Mouse (Mus musculus): Measurements from ENCODE around the gene Lmx1a.

Gene Lmx1a

DNA sequence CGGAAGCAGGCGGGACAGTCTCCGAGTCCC is at the start of gene Lmx1a:
TSS of gene Lmx1a (plus strand) at position 6 of the 30 bp plus-strand sequence.
- POLR2A ChIA-PET, result no interaction called here
- CTCF ChIA-PET, result interaction anchor here in 1 of 4 experiments (1.1 kb wide), 1 partner anchor 239 kb away, joined by 3 read pairs; no protein-coding TSS in a partner anchor

DNA sequence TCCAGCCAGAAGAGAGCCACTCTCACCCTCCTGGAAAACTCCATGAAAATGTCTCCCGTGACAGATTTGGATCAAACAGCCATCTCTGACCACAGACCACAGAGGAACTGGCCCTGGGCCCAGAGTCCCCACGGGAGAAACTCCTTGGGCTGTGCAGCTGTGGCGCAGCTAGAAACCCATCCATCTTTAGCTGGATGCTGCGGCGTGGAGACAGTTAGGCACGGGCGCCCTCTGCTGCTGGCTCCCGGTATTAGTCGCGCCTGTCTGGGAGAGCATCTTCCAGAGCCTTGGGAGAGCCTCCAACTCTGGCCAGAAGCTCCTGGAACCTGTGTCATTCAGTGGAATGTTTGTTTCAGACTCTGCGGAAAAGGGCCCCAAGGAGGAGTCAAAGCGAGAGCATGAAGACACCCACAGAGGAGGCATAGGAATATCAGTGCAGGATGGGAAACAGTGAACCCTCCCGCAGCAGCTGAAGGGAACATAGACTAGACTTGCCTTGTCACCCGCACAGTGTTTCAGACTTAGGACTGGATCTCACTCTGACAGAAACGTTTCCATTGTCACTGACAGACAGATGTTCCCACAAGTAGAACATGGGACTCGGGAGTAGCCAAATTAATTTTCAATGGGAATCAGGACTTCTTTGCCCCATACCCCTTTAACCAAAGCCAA is 44.0 kb upstream of the Lmx1a start:
- ChIA-PET CTCF (interaction anchor here (0.5 to 3.5 kb wide), 79 partner anchors 8 to 421 kb away, joined by 3 to 73 read pairs (median 4); partner anchors contain the start of genes Mgst3 (in 3 of the 4) and Aldh9a1 (in 1 of the 4)), POLR2A (interaction anchor here in 1 of 4 experiments (1.2 kb wide), 1 partner anchor 198 kb away, joined by 5 read pairs; no protein-coding TSS in a partner anchor)

DNA sequence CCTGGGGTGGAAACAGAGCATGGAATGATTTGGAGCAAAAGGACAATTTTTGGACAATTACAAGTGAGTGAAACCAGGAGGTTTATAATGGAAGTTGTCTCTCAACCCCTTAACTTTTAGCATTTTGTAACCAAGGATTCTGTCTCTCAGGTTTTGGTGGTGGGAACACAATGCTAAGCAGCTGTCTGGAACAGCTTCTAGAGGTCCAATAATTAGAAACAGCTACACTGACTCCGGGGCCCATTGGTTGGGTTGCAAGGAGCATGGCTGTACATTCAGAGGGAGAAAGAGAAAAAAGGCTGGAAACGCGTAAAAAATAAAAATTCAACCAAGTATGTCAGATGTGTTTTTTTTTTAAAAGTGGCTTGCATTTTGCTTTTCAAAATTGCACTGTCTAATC is 40.4 kb upstream of the Lmx1a start:
- POLR2A ChIA-PET, result interaction anchor here in 2 of 4 experiments (0.8 to 2.8 kb wide), 2 partner anchors 254 to 255 kb away, joined by 3 to 8 read pairs; partner anchors contain the start of gene Mgst3 (in 1 of the 2)
- CTCF ChIA-PET, result interaction anchor here in 3 of 4 experiments (0.6 to 2.2 kb wide), 8 partner anchors 10 to 281 kb away, joined by 3 to 13 read pairs (median 8); no protein-coding TSS in a partner anchor

DNA sequence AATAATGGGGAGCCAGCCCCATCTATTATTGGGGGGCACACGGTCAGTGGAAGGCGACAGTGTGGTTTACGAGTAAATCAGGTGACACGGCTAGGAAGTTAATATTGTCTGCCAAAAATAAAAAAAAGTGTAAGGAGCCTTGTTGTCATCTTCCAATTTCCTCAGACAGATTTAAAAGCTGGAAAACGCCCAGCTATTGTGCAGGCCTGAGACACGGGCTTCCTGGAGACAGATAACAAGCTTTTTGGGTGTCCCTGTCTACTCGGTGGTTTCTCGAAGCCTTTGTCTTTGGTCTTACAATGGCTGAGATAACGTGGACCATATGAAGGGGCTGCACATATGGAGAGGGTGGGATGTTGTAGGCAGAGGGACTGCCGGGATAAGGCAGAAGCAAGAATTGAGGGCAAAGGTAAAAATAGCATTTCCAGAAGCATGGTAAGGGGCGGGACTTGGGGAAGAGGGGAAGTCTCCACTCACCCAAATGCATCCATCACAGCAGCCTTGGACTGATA is 39.9 kb upstream of the Lmx1a start:
- ChIA-PET CTCF (interaction anchor here in 3 of 4 experiments (0.6 to 2.2 kb wide), 13 partner anchors 11 to 281 kb away, joined by 3 to 18 read pairs (median 6); no protein-coding TSS in a partner anchor), POLR2A (interaction anchor here in 2 of 4 experiments (0.8 to 1.5 kb wide), 3 partner anchors 255 to 281 kb away, joined by 3 to 4 read pairs (median 3); partner anchors contain the start of gene Mgst3 (in 1 of the 2))

DNA sequence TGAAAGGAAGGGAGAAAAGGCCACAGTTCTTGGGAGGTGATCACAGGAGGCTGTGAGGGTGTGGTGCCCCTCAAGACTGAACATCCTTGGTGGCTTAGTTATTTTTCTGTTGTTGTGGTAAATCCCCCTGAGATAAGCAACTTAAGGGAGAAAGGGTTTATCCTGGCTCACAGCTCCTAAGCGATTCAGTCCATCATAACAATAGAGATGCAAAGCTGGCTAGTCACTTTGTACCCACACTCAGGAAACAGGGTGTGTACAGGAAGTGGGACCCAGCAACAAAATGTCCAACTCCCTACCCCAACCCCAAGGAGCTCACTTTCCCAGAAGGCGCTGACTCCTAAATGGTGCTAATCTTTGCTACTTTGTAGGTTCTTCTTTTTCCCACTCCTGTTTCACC is 36.7 kb upstream of the Lmx1a start:
- POLR2A ChIA-PET, result interaction anchor here in 2 of 4 experiments (0.6 to 1.1 kb wide), 2 partner anchors 263 to 352 kb away, joined by 3 to 6 read pairs; no protein-coding TSS in a partner anchor
- CTCF ChIA-PET, result interaction anchor here in 3 of 4 experiments (0.6 to 2.0 kb wide), 5 partner anchors 8 to 17 kb away, joined by 3 to 8 read pairs (median 5); no protein-coding TSS in a partner anchor

DNA sequence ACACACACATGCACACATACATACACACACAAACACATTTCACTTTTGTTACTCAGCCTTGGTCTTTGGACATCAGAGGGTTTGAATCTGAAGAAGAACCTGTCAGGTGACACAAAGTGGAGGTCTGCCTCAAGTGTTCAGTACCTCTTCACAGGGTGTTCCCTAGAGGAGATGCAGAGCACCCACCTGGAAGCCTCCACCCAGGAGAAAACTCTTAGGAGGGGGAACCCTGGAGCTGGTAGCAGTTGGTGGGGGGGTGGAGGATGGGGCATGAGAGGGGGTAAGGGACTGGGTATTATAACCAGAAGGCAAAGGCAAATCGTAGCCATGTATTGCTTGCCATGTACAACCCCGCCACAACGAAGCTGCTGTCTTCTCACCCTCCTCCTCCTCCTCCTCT is 30.0 kb upstream of the Lmx1a start:
- CTCF ChIA-PET, result no interaction called here
- POLR2A ChIA-PET, result interaction anchor here in 1 of 4 experiments (0.6 kb wide), 1 partner anchor 353 kb away, joined by 3 read pairs; no protein-coding TSS in a partner anchor

DNA sequence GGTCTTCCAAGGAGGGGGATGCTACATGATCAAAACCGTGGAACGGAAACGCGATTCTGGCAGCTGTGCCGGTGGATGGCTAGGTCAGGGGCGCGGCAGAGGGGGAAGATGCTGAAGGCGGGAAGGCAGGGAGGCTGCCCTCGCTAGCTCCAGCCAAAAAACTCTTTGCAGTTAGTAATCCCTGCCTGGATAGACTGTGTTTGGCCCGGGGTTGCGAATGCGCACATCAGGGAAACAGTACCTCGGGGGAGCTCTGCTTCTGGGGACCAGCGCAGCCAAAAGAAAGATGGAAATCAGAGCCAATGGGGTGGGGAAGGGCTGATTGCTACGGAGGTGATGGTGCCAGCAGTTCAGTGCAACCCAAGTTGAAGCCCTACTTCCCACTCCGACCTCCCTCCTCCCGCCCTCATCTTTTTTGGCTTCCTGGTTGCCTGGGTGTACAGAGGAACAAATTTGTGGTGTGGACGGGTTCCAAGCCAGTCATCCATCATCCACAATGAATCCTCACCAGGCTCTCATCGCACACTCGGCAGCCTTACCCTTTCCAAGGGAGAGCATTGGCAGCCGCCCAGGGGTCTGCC is 28.4 kb upstream of the Lmx1a start:
- ChIA-PET CTCF (interaction anchor here in 3 of 4 experiments (0.6 to 1.1 kb wide), 3 partner anchors 8 to 111 kb away, joined by 3 to 4 read pairs (median 3); no protein-coding TSS in a partner anchor), POLR2A (no interaction called here)

DNA sequence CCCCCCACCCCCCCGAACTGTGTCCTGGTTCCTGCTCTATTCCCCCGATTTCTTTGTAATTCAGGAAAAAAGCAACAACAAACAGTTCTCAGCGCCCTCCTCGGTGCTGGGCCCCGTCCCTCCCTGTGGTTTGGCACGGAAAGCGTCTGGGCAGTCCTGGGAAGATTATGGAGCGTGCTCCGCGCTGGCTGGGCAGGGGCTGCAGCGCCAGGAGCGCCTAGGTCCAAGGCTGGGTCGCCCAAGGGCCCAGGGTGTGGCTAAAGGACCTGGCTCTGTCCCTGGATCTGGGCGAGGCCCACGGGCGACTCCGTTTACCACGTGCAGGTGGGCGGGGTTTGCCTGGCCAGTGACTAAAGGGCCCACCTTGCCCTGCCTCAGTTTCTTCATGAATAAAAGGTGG is 27.9 kb upstream of the Lmx1a start:
- CTCF ChIA-PET, result interaction anchor here in 2 of 4 experiments (1.0 to 1.1 kb wide), 2 partner anchors 8 to 16 kb away, joined by 3 to 4 read pairs; no protein-coding TSS in a partner anchor

DNA sequence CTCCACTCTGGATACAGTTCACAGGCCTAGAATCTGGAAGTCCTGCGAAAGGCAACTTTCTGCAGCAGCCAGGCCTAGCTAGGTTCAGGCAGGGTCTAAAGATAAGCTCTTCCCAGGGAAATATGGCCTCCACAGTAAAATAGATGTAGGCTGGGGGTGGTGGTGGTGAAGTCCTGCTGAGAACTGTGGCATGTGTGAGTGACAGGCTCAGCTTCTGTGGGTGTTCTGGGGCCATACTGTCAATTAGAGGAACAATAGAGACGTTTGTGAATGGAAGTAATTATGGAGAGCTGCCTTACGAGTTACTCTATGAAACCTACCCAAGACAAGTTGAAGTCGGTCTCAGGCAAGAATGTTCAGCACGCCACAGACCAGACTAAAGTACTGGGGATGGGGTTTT is 25.9 kb upstream of the Lmx1a start:
- CTCF ChIA-PET, result interaction anchor here in 3 of 4 experiments (0.6 to 1.2 kb wide), 5 partner anchors 18 to 614 kb away, joined by 3 read pairs; no protein-coding TSS in a partner anchor
- POLR2A ChIA-PET, result interaction anchor here in 1 of 4 experiments (0.7 kb wide), 1 partner anchor 24 kb away, joined by 4 read pairs; no protein-coding TSS in a partner anchor

More for the DNA sequence above, 27.9 kb upstream of the Lmx1a start:
- POLR2A ChIA-PET, result no interaction called here

DNA sequence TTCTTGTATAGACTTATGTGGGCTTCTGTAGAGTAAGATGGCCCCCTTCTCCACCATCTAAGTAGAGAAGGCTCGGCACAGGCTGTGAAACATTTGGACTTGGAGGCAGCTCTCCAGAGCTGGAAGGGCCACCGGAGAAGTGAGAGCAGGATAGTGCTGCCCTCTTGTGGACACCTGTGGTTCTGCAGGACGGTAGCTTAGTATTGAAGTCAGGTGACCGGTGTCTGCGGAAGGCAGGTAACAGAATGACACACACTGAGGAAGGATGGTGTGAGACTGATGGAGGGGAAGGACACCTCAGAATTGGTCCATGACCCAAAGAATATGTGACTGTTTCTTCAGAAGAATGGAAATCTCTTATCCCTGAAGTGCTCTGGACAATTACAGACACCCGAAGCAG is 19.2 kb upstream of the Lmx1a start:
- CTCF ChIA-PET, result interaction anchor here (0.5 to 2.2 kb wide), 68 partner anchors 9 to 756 kb away, joined by 3 to 18 read pairs (median 4); partner anchors contain the start of genes Mgst3 (in 4 of the 4) and Aldh9a1 (in 1 of the 4)
- POLR2A ChIA-PET, result interaction anchor here in 1 of 4 experiments (1.1 kb wide), 1 partner anchor 245 kb away, joined by 4 read pairs; no protein-coding TSS in a partner anchor

DNA sequence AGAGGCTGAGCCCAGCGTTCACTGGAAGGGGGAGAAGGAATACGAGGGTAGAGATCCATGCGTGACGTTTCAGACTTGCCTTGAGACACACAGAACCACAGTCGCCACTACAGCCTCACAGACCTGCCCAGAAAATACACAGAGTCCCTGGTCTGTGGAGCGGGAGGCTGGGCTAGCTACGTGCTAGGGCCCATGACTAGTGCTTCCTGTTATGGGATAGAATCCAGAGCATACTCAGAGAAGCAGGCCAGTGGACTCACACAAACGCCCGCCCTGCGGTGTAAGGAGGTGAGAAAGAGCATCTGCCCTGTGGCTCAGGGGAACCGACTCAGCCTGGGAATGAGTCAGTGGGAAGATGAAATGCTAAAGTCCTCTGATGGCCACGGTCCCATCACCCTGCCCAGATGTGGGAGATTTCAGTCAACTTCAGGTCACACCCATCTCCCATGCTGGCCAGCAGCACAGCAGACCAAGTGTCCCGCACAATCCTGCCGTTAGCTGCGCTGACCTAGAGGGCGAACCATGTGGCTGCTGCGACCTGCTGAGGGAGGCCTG is 16.5 kb upstream of the Lmx1a start:
- ChIA-PET CTCF (interaction anchor here in 3 of 4 experiments (0.6 to 1.2 kb wide), 5 partner anchors 27 to 243 kb away, joined by 3 to 5 read pairs (median 4); no protein-coding TSS in a partner anchor), POLR2A (interaction anchor here in 2 of 4 experiments (0.6 to 1.6 kb wide), 2 partner anchors 119 to 300 kb away, joined by 3 to 4 read pairs; no protein-coding TSS in a partner anchor)

DNA sequence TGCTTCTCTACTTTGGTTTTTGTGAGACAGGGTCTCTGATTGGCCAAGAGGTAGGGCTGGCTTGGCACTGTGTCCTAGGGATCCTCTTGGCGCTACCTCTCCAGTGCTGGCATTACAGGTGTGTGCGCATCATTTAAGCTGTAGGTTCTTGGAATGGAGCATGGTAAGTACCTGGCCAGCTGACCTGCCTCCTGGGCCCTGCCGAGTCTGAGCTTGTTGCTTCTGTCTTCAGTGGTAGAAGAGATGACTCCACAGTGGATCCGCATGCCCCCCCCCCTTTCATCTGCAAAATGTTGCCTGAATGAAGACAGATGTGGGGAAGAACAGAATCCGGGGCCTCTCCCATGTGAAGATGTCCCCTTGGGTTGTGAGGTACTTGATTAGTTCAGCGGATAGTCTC is 10.0 kb upstream of the Lmx1a start:
- ChIA-PET CTCF (interaction anchor here in 1 of 4 experiments (2.0 kb wide), 1 partner anchor 9 kb away, joined by 6 read pairs; no protein-coding TSS in a partner anchor), POLR2A (interaction anchor here in 2 of 4 experiments (0.7 kb wide), 2 partner anchors 10 to 14 kb away, joined by 3 to 4 read pairs; no protein-coding TSS in a partner anchor)

DNA sequence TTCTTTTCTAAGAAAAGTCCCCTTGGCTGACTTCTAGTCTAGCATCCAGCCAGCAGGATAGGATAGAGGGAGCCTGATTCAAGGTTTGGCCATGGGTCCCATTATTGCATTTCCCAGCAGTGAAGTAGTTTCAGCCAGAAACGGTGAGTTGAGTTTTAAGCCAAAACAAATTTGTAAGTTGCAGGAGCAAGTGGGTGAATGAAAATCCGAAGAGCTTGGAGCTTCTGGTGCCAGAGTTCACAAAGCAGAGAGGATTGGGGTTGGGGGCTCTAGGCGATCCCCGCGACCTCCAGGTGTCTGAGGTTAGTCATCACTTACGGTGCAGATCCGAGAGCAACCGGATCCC is 1.1 kb upstream of the Lmx1a start:
- POLR2A ChIA-PET, result no interaction called here
- CTCF ChIA-PET, result interaction anchor here in 3 of 4 experiments (0.7 to 0.9 kb wide), 4 partner anchors 43 to 893 kb away, joined by 3 to 4 read pairs (median 3); no protein-coding TSS in a partner anchor

DNA sequence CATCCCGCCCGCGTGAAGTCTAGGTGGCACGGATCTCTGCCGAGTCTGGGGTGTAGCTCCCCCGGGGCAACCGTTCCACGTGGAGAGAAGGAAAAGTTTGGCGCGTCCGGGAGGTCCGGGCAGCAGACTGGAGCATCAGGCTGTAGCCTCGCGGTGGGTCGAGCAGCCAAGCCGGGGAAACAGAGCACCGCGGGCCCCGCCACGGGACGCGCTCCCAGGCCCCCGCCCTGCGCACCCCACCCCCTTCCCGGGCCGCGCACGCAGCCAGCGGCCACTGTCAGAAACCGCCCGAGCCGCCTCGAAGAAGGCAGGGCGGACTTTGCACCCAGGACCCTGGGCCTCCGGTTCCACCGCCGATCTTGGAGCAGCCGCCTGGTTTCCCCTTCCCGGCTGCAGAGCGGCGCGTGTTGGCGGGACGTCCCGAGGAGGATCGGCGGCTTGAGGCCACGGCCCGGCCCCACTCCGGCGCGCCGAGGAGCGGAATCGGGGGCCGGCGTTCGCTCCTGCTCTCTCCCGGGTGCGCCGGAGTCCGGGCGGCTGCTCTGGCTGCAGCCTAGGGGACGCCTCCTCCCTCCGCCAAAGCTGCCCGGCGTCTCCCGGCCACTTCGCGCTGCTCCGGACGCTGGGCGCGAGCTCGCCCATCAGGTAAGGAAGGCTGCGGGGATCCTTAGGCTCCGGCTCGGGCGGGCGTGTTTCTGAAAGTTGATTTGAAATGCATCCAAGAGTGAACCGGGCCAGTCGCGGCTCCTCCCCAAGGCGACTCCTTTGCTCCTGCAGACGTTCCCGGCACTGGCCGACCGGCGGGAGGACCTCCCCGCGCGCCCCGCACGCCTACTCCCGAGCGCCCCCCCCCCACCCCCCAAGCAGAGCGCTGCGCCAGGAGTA is 448 bp upstream of the Lmx1a start:
- POLR2A ChIA-PET, result no interaction called here
- CTCF ChIA-PET, result interaction anchor here in 3 of 4 experiments (0.7 to 1.1 kb wide), 5 partner anchors 43 to 894 kb away, joined by 3 to 4 read pairs (median 3); no protein-coding TSS in a partner anchor

DNA sequence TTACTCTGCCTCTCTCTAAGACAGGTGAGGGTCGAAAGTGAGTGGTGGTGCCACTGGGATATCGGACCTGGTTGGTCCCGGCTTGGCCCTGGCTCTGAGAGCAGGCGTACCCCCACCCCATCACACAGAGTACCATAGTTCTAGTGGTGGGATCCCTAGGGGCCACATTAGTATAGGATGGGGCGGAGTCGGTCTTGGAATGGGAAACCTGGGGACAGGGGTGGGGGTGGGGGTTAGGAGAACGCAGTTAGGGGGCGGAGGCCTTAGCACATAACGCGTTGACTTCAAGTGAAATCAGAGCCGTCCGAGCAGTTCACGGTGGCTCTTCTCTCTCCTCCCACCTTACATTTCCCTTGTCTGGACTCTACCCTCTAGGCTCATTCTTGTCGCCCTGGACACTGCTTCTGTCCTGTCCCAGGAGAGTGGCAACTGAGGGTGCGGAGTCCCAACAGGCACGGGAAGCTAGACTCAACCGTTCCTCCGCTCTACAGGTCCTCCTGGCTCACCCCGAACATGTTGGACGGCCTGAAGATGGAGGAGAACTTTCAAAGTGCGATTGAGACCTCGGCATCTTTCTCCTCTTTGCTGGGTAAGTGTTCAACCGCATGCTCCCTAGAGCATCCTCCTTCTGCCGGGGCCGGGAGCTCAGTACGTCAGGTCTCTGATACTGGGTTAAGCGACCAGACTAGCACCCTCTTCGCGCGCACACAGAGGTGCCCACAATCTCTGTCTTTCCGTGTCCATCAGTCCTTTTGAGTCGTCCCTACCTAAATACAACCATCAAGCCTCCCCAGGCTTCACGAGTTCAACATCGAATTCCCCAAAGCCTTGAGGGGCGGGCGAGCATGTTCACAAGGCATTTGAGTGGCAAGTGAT is 463 bp downstream of the Lmx1a start:
- CTCF ChIA-PET, result interaction anchor here in 1 of 4 experiments (1.1 kb wide), 1 partner anchor 238 kb away, joined by 3 read pairs; no protein-coding TSS in a partner anchor
- POLR2A ChIA-PET, result interaction anchor here in 1 of 4 experiments (0.5 kb wide), 1 partner anchor 11 kb away, joined by 4 read pairs; no protein-coding TSS in a partner anchor

DNA sequence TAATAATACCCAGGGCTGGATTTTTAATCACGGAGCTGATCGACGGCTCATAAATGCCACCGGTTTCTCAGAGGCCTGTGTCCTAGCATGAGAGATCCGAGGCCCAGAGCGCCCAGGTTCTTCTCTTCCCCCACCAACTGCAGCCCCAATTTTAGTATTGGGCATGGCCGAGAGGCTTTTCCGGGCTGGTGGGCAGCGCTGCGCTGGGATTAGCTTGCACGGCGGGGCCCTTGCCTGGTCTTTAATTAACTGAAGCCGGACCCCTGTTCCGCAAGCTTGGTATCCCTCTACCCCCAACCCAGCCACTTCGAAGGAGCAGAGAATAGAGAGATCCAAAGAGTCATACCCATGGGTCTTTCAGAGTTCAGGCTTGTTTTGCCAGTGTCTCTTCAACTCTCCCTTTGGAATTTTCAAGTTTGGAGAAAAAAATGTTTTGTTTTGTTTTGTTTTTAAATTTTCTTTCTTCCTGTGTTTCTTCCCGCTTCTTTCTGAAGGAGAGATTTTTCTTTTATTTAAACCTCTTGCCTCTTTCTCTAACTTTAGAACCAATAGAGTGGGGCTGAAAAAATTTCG is 1.2 kb downstream of the Lmx1a start:
- POLR2A ChIA-PET, result no interaction called here
- CTCF ChIA-PET, result interaction anchor here in 2 of 4 experiments (1.1 to 1.2 kb wide), 2 partner anchors 20 to 238 kb away, joined by 3 read pairs; no protein-coding TSS in a partner anchor
